Mouse (Mus musculus): ENCODE results near the gene Ccdc183.

- no peak for TF ChIP-seq CTCF (IDR thresholded peaks at IDR 0.05)
- TF ChIP-seq POLR2A (IDR thresholded peaks at IDR 0.05; ENCODE audit: insufficient read depth, low read depth, low read length): no peak
- TF ChIP-seq EP300 (IDR thresholded peaks at IDR 0.05; ENCODE audit: insufficient read depth, low read depth, low read length): no peak
Measured at GRCm38 (mm10) chr2:25652902-25653301, 35.4 kb upstream of the Ccdc183 start, which contains the start of gene Lcn8.

Data from heart, adult 2 months (tissue).